Mouse (Mus musculus): ENCODE data around the gene Epgn. TPM values are rescaled to one million over a fixed set of nuclear protein-coding genes. Genes with fewer than 3 reads are reported as not detected.

Epgn gene
- 0.14 TPM in 1 of 2 replicates, not detected in the other for polyA plus RNA-seq (2015; fragmentation: Nextera tagmentation; extraction: Ambion mirVana)

GRCm38 (mm10) chr5:91027164-91027563 lies at the start of gene Epgn:
Gene Epgn (plus strand): TSS chr5:91027464.

GRCm38 (mm10) chr5:91074450-91074950 lies 47.2 kb downstream of the Epgn start, which contains the start of gene Ereg:
Gene Ereg (plus strand): TSS chr5:91074622.

Other genes starting within 250 kb of the Epgn start
- 0.69 and 0.71 TPM in 2 replicates for gene Cxcl3, start 241.4 kb upstream of the Epgn start, polyA plus RNA-seq (2015; fragmentation: Nextera tagmentation; extraction: Ambion mirVana)
- not detected in 2 replicates for gene Cxcl15, start 232.9 kb upstream of the Epgn start, polyA plus RNA-seq (2015; fragmentation: Nextera tagmentation; extraction: Ambion mirVana)
- gene Cxcl1, start 136.2 kb upstream of the Epgn start, polyA plus RNA-seq (2015; fragmentation: Nextera tagmentation; extraction: Ambion mirVana), result 0.86 TPM in 1 of 2 replicates, not detected in the other
- not detected in 2 replicates for gene Cxcl2, start 123.6 kb upstream of the Epgn start, polyA plus RNA-seq (2015; fragmentation: Nextera tagmentation; extraction: Ambion mirVana)
- 85.9 and 88.7 TPM in 2 replicates for gene Mthfd2l, start 96.3 kb upstream of the Epgn start, polyA plus RNA-seq (2015; fragmentation: Nextera tagmentation; extraction: Ambion mirVana)
- gene Ereg, start 47.2 kb downstream of the Epgn start, polyA plus RNA-seq (2015; fragmentation: Nextera tagmentation; extraction: Ambion mirVana), result 0.05 TPM in 1 of 2 replicates, not detected in the other
- 0.82 and 1.1 TPM in 2 replicates for gene Areg, start 112.1 kb downstream of the Epgn start, polyA plus RNA-seq (2015; fragmentation: Nextera tagmentation; extraction: Ambion mirVana)